Mouse (Mus musculus) cerebellum, postnatal 14 days (tissue): Measurements from ENCODE around the gene Dcst1.
A peak's percentile ranks its signal among the peaks of the same experiment; 100 is the strongest.

ENCODE experiments used
- DNase-seq, 2 experiments: peaks; one replicate each; pipeline ENCODE4 v3.0.0; 2021; ENCODE audit warnings: mixed read lengths in 2 of 2

The Dcst1 gene

GRCm38 (mm10) chr3:89330948-89331347, 34.1 kb downstream of the Dcst1 start:
- no peak for DNase-seq

- DNase-seq, result peak in 1 of 2 experiments; percentile 27
Measured at GRCm38 (mm10) chr3:89330346-89330745, 34.7 kb downstream of the Dcst1 start.

- DNase-seq, result peak in 1 of 2 experiments; percentile 13
Measured at GRCm38 (mm10) chr3:89328623-89329022, 36.4 kb downstream of the Dcst1 start.

GRCm38 (mm10) chr3:89327371-89327870, 37.6 kb downstream of the Dcst1 start:
- DNase-seq, result peak in 1 of 2 experiments; percentile 1

GRCm38 (mm10) chr3:89325882-89326281, 39.2 kb downstream of the Dcst1 start:
- DNase-seq, result no peak

- DNase-seq, result peak; percentile 67 to 72
Measured at GRCm38 (mm10) chr3:89322514-89323165, 42.4 kb downstream of the Dcst1 start, which contains the start of gene Efna3. Gene Efna3 (minus strand): TSS chr3:89322965.

- no peak for DNase-seq
Measured at GRCm38 (mm10) chr3:89322131-89322500, 42.9 kb downstream of the Dcst1 start.

GRCm38 (mm10) chr3:89321183-89322130, 43.6 kb downstream of the Dcst1 start:
- peak; percentile 38 to 56 for DNase-seq

GRCm38 (mm10) chr3:89320581-89321182, 44.4 kb downstream of the Dcst1 start:
- peak in 1 of 2 experiments; percentile 54 for DNase-seq

GRCm38 (mm10) chr3:89319591-89320350, 45.3 kb downstream of the Dcst1 start:
- DNase-seq, result peak in 1 of 2 experiments; percentile 39

GRCm38 (mm10) chr3:89318971-89319590, 46.0 kb downstream of the Dcst1 start:
- peak in 1 of 2 experiments; percentile 45 for DNase-seq

- peak in 1 of 2 experiments; percentile 20 for DNase-seq
Measured at GRCm38 (mm10) chr3:89318316-89318715, 46.7 kb downstream of the Dcst1 start.

GRCm38 (mm10) chr3:89317246-89317645, 47.8 kb downstream of the Dcst1 start:
- DNase-seq, result no peak

- DNase-seq, result peak; percentile 93 to 94
Measured at GRCm38 (mm10) chr3:89316833-89317232, 48.2 kb downstream of the Dcst1 start.

GRCm38 (mm10) chr3:89315930-89316831, 48.9 kb downstream of the Dcst1 start:
- peak in 1 of 2 experiments; percentile 41 for DNase-seq

GRCm38 (mm10) chr3:89315195-89315929, 49.7 kb downstream of the Dcst1 start:
- peak; percentile 83 to 93 for DNase-seq

- DNase-seq, result no peak
Measured at GRCm38 (mm10) chr3:89314791-89315190, 50.3 kb downstream of the Dcst1 start.

GRCm38 (mm10) chr3:89314340-89314739, 50.7 kb downstream of the Dcst1 start:
- no peak for DNase-seq

- peak; percentile 84 for DNase-seq
Measured at GRCm38 (mm10) chr3:89308089-89308488, 57.0 kb downstream of the Dcst1 start.
